Mouse (Mus musculus) MEL (cell line): ENCODE results near the gene Mtmr10.

Source experiments
- BHLHE40 ChIP-seq: IDR thresholded peaks from 2 replicates; pipeline ENCODE4 v1.6.1; 2012; ENCODE audit warnings: low read depth, mild to moderate bottlenecking, inconsistent platforms, low read length, improper control_type of control experiment, borderline replicate concordance
- CHD1 ChIP-seq: IDR thresholded peaks from 2 replicates; pipeline ENCODE4 v1.6.1; 2012; ENCODE audit warnings: low read depth, mild to moderate bottlenecking, inconsistent platforms, low read length, improper control_type of control experiment
- CTCF ChIP-seq, 3 experiments: IDR thresholded peaks in 2 of 3; conservative IDR thresholded peaks in 1 of 3; 2 replicates each; pipeline ENCODE4 v1.5.1; 2011 to 2012; ENCODE audit warnings: low read length in 3 of 3, low read depth in 2 of 3, mild to moderate bottlenecking in 2 of 3, improper control_type of control experiment in 1 of 3, inconsistent platforms in 1 of 3, mixed read lengths in 1 of 3, moderate library complexity in 1 of 3; ENCODE audit not compliant: control insufficient read depth in 1 of 3, insufficient read depth in 1 of 3, poor library complexity in 1 of 3, severe bottlenecking in 1 of 3
- ETS1 ChIP-seq: IDR thresholded peaks from 2 replicates; pipeline ENCODE4 v1.6.1; 2012; ENCODE audit warnings: low read depth, mild to moderate bottlenecking, inconsistent platforms, low read length, improper control_type of control experiment, moderate library complexity
- GATA1 ChIP-seq: IDR thresholded peaks from 2 replicates; pipeline ENCODE4 v1.6.1; 2011; ENCODE audit warnings: low read depth, low read length, improper control_type of control experiment
- MAFK ChIP-seq: IDR thresholded peaks from 2 replicates; pipeline ENCODE4 v1.6.1; 2011; ENCODE audit warnings: low read depth, mild to moderate bottlenecking, low read length, improper control_type of control experiment, borderline replicate concordance
- MXI1 ChIP-seq: IDR thresholded peaks from 2 replicates; pipeline ENCODE4 v1.6.1; 2011; ENCODE audit warnings: mild to moderate bottlenecking, low read depth, low read length, improper control_type of control experiment
- POLR2A ChIP-seq, 2 experiments: IDR thresholded peaks; 2 replicates each; pipeline ENCODE4 v1.6.1; 2011 to 2012; ENCODE audit warnings: low read length in 2 of 2, mild to moderate bottlenecking in 2 of 2, control low read depth in 1 of 2, improper control_type of control experiment in 1 of 2, low read depth in 1 of 2, moderate library complexity in 1 of 2; ENCODE audit not compliant: control insufficient read depth in 1 of 2, insufficient read depth in 1 of 2, poor library complexity in 1 of 2
- POLR2AphosphoS2 ChIP-seq: IDR thresholded peaks from 2 replicates; pipeline ENCODE4 v1.6.1; 2011; ENCODE audit warnings: low read length, improper control_type of control experiment
- TBP ChIP-seq: IDR thresholded peaks from 2 replicates; pipeline ENCODE4 v1.8.0; 2011; ENCODE audit warnings: low read depth, low read length, improper control_type of control experiment
- TCF12 ChIP-seq: IDR thresholded peaks from 2 replicates; pipeline ENCODE4 v1.6.1; 2014; ENCODE audit warnings: low read depth, mild to moderate bottlenecking, inconsistent platforms, low read length, improper control_type of control experiment, moderate library complexity
- USF2 ChIP-seq, 2 experiments: IDR thresholded peaks; 2 replicates each; pipeline ENCODE4 v1.6.1; 2011 to 2012; ENCODE audit warnings: improper control_type of control experiment in 2 of 2, low read length in 2 of 2, borderline replicate concordance in 1 of 2, inconsistent platforms in 1 of 2, low read depth in 1 of 2, mild to moderate bottlenecking in 1 of 2; ENCODE audit not compliant: insufficient read depth in 1 of 2
- ZNF384 ChIP-seq: IDR thresholded peaks from 2 replicates; pipeline ENCODE4 v1.6.1; 2012; ENCODE audit warnings: low read depth, mild to moderate bottlenecking, inconsistent platforms, low read length, improper control_type of control experiment

DNA sequence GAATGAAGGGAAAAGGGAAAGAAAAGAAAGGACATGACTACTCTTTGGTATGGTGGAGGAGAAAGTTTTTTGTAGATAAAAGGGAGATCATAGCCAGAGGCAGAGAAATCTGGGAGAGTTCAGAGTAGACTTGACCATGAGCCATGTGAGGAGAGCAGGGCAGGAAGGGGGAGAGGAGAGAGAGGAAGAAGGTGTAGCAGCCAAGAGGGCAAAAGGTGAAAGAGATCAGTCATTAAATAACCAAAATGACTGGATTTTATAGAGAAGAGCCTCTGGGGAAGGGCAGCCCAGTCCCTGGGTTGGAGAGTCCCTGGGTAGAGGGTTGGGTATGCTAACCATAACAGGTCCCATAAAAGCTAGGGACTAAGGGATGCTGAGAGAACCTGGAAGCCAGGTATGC, 887 bp upstream of the Mtmr10 start:
- TF ChIP-seq CTCF (IDR thresholded peaks at IDR 0.05 in 2 of 3, conservative IDR thresholded peaks at IDR 0.05 in 1 of 3; ENCODE audit: control insufficient read depth in 1 of 3, insufficient read depth in 1 of 3, low read depth in 2 of 3, low read length in 3 of 3, poor library complexity in 1 of 3, severe bottlenecking in 1 of 3) (no peak), POLR2AphosphoS2 (no peak), MAFK (no peak), MXI1 (no peak), GATA1 (no peak), TCF12 (no peak), ETS1 (no peak), ZNF384 (no peak), USF2 (IDR thresholded peaks at IDR 0.05; ENCODE audit: borderline replicate concordance in 1 of 2, insufficient read depth in 1 of 2, low read depth in 1 of 2, low read length in 2 of 2) (no peak), POLR2A (IDR thresholded peaks at IDR 0.05; ENCODE audit: control insufficient read depth in 1 of 2, insufficient read depth in 1 of 2, low read depth in 1 of 2, low read length in 2 of 2, poor library complexity in 1 of 2) (no peak), BHLHE40 (no peak), TBP (no peak), CHD1 (no peak)
